Comparison of ENCODE assay signal across 26 mouse cellular contexts in the genomic region with DNA sequence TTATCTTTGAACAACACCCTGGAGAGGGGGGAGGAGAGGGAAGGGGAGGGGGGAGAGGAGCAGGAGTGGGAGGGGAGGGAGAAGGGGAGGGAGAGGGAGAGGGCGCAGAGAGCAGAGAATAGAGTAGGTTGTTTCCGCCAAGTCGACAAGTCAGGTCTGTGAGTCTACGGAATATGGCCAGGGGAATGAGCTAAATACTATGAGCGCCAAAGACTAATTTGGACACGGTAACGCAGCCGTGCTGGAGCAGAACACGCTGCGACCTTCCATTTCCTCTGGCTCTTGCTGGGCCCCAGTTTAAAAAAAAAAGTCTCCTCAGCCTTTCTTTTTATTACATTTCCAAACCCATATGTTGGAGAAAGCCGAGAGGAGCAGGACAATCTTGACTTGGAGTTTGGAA.
DNase-seq lines count a peak whose midpoint lies in the region; ATAC-seq and TF ChIP-seq lines count a peak whose summit lies in the region.
"Had no signal": no experiment of that assay in that cellular context is flagged by ENCODE, and none has a peak within 500 bp of the region (broad histone marks: within the 10 kb centered on the region; RNA-seq: fewer than 3 reads in every experiment).

No protein-coding gene starts in this region.

- no peaks in the 10 kb centered on the region for H3K36me3 ChIP-seq in limb, embryonic 12.5 days
- no peaks in the 10 kb centered on the region for H3K36me3 ChIP-seq in limb, embryonic 10.5 days
- H3K36me3 ChIP-seq in embryonic facial prominence, embryonic 15.5 days = no peaks in the 10 kb centered on the region
- H3K36me3 ChIP-seq in limb, embryonic 14.5 days (ENCODE audit: control insufficient read depth, insufficient read depth, low read length) = no peaks in the 10 kb centered on the region
- H3K36me3 ChIP-seq: heart, embryonic 15.5 days; intestine, embryonic 15.5 days; liver, embryonic 15.5 days; lung, embryonic 15.5 days; neural tube, embryonic 12.5 days had no signal

- H3K27ac ChIP-seq in limb, embryonic 12.5 days = peak overlapping the region; percentile 50; the same call in 1 of the 2 replicates
- no peak overlapping the region for H3K27ac ChIP-seq in limb, embryonic 10.5 days
- 0 out of 2 replicates have a peak overlapping the region, but pooled peaks have one; percentile 4 for H3K27ac ChIP-seq in embryonic facial prominence, embryonic 15.5 days (replicated peaks)
- H3K27ac ChIP-seq in limb, embryonic 14.5 days (replicated peaks; ENCODE audit: low read depth, low read length) = 0 out of 2 replicates have a peak overlapping the region, but pooled peaks have one; percentile 38
- H3K27ac ChIP-seq: heart, embryonic 15.5 days; intestine, embryonic 15.5 days; kidney, postnatal 0 days; liver, embryonic 15.5 days; lung, embryonic 15.5 days; neural tube, embryonic 12.5 days had no signal

- no peak for ATAC-seq in limb, embryonic 12.5 days (ENCODE audit: insufficient number of reproducible peaks, insufficient read depth, low FRiP score, low TSS enrichment, low read depth)
- ATAC-seq in embryonic facial prominence, embryonic 15.5 days (ENCODE audit: insufficient number of reproducible peaks, low FRiP score, low TSS enrichment, low read depth) = no peak
- ATAC-seq in limb, embryonic 14.5 days (ENCODE audit: low FRiP score, low read depth) = peak; percentile 50; the same call in 1 of the 2 replicates
- ATAC-seq: activated CD4-positive, CD25-positive, alpha-beta regulatory T cell, adult 4 months; forebrain, embryonic 16.5 days; hindbrain, embryonic 16.5 days; intestine, embryonic 15.5 days; midbrain, embryonic 16.5 days had no signal

- WGBS in limb, embryonic 12.5 days = 74% methylated on average over 11 of the region's 11 CpGs
- 91% methylated on average over 11 of the region's 11 CpGs for WGBS in limb, embryonic 10.5 days
- 70% methylated on average over 11 of the region's 11 CpGs for WGBS in embryonic facial prominence, embryonic 15.5 days
- 59% methylated on average over 11 of the region's 11 CpGs for WGBS in limb, embryonic 14.5 days

- no peak overlapping the region for H3K4me2 ChIP-seq in limb, embryonic 12.5 days
- no peak overlapping the region for H3K4me2 ChIP-seq in embryonic facial prominence, embryonic 15.5 days (replicated peaks)
- H3K4me2 ChIP-seq in limb, embryonic 14.5 days (replicated peaks; ENCODE audit: low read depth, low read length, severe bottlenecking) = no peak overlapping the region
- H3K4me2 ChIP-seq: heart, embryonic 15.5 days; intestine, embryonic 15.5 days; liver, embryonic 15.5 days; lung, embryonic 15.5 days; midbrain, embryonic 11.5 days; neural tube, embryonic 12.5 days had no signal

- H3K27me3 ChIP-seq in limb, embryonic 12.5 days = no peaks in the 10 kb centered on the region
- no peaks in the 10 kb centered on the region for H3K27me3 ChIP-seq in limb, embryonic 10.5 days (ENCODE audit: low read depth, poor library complexity, severe bottlenecking)
- no peaks in the 10 kb centered on the region for H3K27me3 ChIP-seq in embryonic facial prominence, embryonic 15.5 days
- no peaks in the 10 kb centered on the region for H3K27me3 ChIP-seq in limb, embryonic 14.5 days (ENCODE audit: control insufficient read depth, insufficient read depth, low read length)
- H3K27me3 ChIP-seq: heart, embryonic 15.5 days; intestine, embryonic 15.5 days; liver, embryonic 15.5 days; lung, embryonic 15.5 days; neural tube, embryonic 12.5 days had no signal

- H3K4me3 ChIP-seq in limb, embryonic 12.5 days (replicated peaks) = no peak overlapping the region
- H3K4me3 ChIP-seq in limb, embryonic 10.5 days = no peak overlapping the region
- no peak overlapping the region for H3K4me3 ChIP-seq in embryonic facial prominence, embryonic 15.5 days (replicated peaks)
- no peak overlapping the region for H3K4me3 ChIP-seq in limb, embryonic 14.5 days (replicated peaks; ENCODE audit: low read length)
- H3K4me3 ChIP-seq: erythroblast, embryonic 14.5 days; heart, embryonic 15.5 days; intestine, embryonic 15.5 days; liver, embryonic 15.5 days; lung, embryonic 15.5 days; neural tube, embryonic 12.5 days had no signal

- no peak overlapping the region for H3K9ac ChIP-seq in limb, embryonic 12.5 days (replicated peaks)
- H3K9ac ChIP-seq in embryonic facial prominence, embryonic 15.5 days = no peak overlapping the region
- H3K9ac ChIP-seq in limb, embryonic 14.5 days (ENCODE audit: low read depth, low read length, severe bottlenecking) = no peak overlapping the region
- H3K9ac ChIP-seq: heart, embryonic 15.5 days; intestine, embryonic 15.5 days; liver, embryonic 15.5 days; lung, embryonic 15.5 days; neural tube, embryonic 12.5 days had no signal

- H3K4me1 ChIP-seq in limb, embryonic 12.5 days (replicated peaks) = 0 out of 2 replicates have a peak, but pooled peaks cover 6% of the 10 kb centered on the region
- peaks cover 12% of the 10 kb centered on the region for H3K4me1 ChIP-seq in limb, embryonic 10.5 days
- H3K4me1 ChIP-seq in embryonic facial prominence, embryonic 15.5 days = peaks cover 7% of the 10 kb centered on the region; the same call in 1 of the 2 replicates
- H3K4me1 ChIP-seq in limb, embryonic 14.5 days (ENCODE audit: control insufficient read depth, insufficient read depth, low read length) = no peaks in the 10 kb centered on the region
- H3K4me1 ChIP-seq: heart, embryonic 15.5 days; intestine, embryonic 15.5 days; liver, embryonic 15.5 days; neural tube, embryonic 12.5 days had no signal

- DNase-seq in limb, embryonic 10.5 days (ENCODE audit: low spot score) = no peak
- DNase-seq in limb, embryonic 14.5 days (ENCODE audit: low spot score) = peak; percentile 61
- DNase-seq in adrenal gland, adult 2 months = no peak
- DNase-seq in left cerebral cortex, adult 11 months (ENCODE audit: low spot score) = no peak
- DNase-seq: adrenal gland, adult 8-10 months; B cell, adult 2 months; cerebellum, adult 2 months; cerebellum, postnatal 14 days; kidney, adult 8-10 months; layer of hippocampus, adult 9-11 months; lung, postnatal 36 days; right cerebral cortex, postnatal 4 days had no signal

- H3K9me3 ChIP-seq in limb, embryonic 12.5 days = no peaks in the 10 kb centered on the region
- H3K9me3 ChIP-seq in limb, embryonic 10.5 days (replicated peaks) = no peaks in the 10 kb centered on the region
- H3K9me3 ChIP-seq in embryonic facial prominence, embryonic 15.5 days (replicated peaks) = no peaks in the 10 kb centered on the region
- no peaks in the 10 kb centered on the region for H3K9me3 ChIP-seq in limb, embryonic 14.5 days (ENCODE audit: control insufficient read depth, low read length)
- H3K9me3 ChIP-seq: heart, embryonic 15.5 days; intestine, embryonic 15.5 days; liver, embryonic 15.5 days; lung, embryonic 15.5 days; neural tube, embryonic 12.5 days had no signal

- no peak for TF ChIP-seq POLR2A in limb, embryonic 14.5 days (IDR thresholded peaks at IDR 0.05; ENCODE audit: borderline replicate concordance, extremely low read depth, insufficient read depth, insufficient read length)
